Mouse (Mus musculus): Measurements from ENCODE around the gene Suz12. TPM values are rescaled to one million over a fixed set of nuclear protein-coding genes. Genes with fewer than 3 reads are reported as not detected.
"Not testable (repeated sequence)": the region's sequence is repeated elsewhere in the genome, so short reads cannot be mapped to it uniquely, and the experiment has no call there.

Gene Suz12
- total RNA-seq (2021): 10 to 100 TPM; 33.5 to 44.0 TPM
- long read RNA-seq, experiment 1, full-length matches to known transcripts: 22 of 23 reads
- long read RNA-seq, experiment 1, partial matches to known transcripts: 0 of 23 reads
- long read RNA-seq, experiment 1, other reads (novel, unspliced or antisense): 1 of 23 reads
- long read RNA-seq, experiment 2, full-length matches to known transcripts: 61 of 73 reads
- long read RNA-seq, experiment 2, partial matches to known transcripts: 8 of 73 reads
- long read RNA-seq, experiment 2, other reads (novel, unspliced or antisense): 4 of 73 reads

DNA sequence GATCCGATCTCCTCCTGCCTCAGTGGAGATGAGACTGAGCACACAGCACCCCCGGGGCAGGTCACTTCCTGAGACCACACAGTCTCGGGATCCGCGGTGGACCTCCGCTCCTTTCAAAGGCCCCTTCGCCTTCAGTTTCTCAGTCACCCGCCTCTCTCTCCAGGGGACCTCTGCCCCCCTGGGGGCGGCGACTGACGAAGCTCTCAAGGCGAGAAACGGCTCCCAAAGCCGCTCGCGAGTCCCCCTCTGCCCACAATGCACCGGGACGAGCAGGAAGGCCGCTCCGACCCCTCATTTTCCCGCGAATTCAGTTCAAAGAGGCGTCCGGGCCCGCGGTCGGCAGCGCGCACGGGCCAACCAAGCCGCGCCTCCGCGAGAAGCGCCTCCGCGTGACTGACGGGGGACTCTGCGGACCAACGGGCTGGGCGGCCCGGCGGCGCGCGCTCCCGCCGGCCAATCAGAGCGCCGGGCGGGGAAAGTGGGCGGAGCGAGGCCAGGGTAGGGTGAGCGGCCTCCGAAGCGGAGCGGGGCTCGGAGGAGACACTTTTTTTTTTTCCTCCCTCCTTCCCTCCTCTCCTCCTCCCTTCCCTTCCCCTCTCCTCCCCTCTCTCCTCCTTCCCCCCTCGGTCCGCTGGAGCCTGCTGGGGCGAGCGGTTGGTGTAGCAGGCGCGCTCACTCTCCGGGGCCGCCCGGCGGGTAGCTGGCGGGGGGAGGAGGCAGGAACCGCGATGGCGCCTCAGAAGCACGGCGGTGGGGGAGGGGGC, at the start of gene Suz12:
TSS of gene Suz12 (plus strand) at position 515 of the 764 bp plus-strand sequence.
- peak; percentile 92 to 93 for DNase-seq (ENCODE audit: low spot score in 2 of 2)

GRCm38 (mm10) chr11:79943136-79943535, 49.8 kb upstream of the Suz12 start:
- DNase-seq (ENCODE audit: low spot score in 2 of 2): no peak

GRCm38 (mm10) chr11:79943601-79944000, 49.3 kb upstream of the Suz12 start:
- DNase-seq (ENCODE audit: low spot score in 2 of 2): no peak

- no peak for DNase-seq (ENCODE audit: low spot score in 2 of 2)
Observed at GRCm38 (mm10) chr11:79947265-79947664, 45.6 kb upstream of the Suz12 start.

DNA sequence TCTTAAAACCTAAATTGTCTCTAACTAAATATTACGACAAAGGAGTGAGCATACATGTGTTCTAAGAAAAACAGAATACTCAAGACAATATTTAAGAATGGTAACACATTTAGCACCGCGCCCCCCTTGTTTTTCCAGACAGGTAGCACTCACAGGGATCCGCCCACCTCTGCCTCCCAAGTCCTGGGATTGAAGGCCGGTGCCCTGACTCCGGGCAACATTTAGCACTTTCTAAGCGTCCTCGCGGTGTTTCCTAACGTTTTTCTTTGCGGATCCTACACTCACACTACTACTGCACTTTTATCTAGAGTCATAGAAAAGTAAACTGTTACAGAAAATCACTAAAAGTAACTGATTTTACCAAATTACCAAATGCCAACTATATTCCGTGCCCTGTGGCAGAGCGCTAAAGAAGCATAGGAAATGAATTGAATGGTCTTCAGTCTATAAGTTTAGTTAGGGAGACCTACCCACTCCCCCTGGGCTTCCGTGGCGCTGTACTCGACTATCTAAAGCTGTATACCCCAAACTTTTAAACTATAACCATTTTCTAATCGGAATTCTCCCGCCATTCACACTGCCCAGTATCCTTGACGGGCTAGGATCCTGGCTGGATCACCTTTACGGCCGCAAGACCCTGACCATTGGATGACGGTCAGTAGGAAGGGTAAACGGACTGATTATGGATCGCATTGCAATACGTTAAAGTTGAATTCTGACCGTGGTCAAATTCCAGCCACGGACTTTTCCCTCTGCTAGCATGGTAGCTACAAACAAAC, 31.4 kb upstream of the Suz12 start:
- DNase-seq (ENCODE audit: low spot score in 2 of 2): no peak

- DNase-seq (ENCODE audit: low spot score in 2 of 2): peak; percentile 97 to 99
Observed at GRCm38 (mm10) chr11:79962125-79962876, 30.6 kb upstream of the Suz12 start, which contains the start of gene Utp6. Gene Utp6 (minus strand): TSS chr11:79962390.

- DNase-seq (ENCODE audit: low spot score in 2 of 2): no peak
Observed at GRCm38 (mm10) chr11:79962877-79963183, 30.1 kb upstream of the Suz12 start.

- no peak for DNase-seq (ENCODE audit: low spot score in 2 of 2)
Observed at GRCm38 (mm10) chr11:79963212-79963974, 29.5 kb upstream of the Suz12 start.

DNA sequence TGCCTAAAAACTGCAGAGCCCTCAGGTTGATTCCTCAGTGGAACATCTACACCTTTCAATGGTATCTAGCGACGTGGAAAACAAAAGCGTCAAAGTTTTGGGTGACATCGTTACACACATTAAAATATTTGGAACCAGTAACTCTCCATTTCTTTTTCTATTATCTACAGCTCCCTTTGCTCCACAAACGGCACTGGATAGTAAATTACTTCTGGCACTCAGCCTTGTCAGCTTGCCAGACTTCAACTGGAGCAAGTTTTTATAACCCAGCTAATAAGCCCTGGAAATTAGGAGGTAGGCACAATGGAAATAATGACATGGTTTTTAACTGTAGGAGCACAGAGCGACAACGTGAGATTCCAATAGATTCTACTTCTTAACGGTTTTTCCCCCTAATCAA, 27.0 kb upstream of the Suz12 start:
- DNase-seq (ENCODE audit: low spot score in 2 of 2): peak; percentile 31 to 44

DNA sequence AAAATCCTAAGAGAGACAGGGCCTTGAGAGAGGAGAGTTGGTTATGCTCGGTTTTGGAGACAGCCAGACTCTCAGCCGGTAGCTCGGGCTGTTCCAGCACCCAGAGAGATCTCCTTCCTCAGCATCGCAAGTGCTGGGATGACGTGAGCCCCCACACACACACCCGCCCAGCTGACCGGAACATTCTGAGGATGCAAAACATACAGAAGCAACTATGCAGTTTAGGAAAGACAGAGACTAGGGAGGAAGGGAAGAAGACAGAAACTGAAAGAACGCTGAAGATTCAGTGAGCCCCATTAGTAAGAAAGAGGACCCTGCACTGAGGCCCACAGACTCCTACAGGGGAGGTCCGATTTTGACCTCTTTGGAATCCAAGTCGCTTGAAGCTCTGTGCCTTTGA, 25.2 kb upstream of the Suz12 start:
- DNase-seq (ENCODE audit: low spot score in 2 of 2): no peak

DNA sequence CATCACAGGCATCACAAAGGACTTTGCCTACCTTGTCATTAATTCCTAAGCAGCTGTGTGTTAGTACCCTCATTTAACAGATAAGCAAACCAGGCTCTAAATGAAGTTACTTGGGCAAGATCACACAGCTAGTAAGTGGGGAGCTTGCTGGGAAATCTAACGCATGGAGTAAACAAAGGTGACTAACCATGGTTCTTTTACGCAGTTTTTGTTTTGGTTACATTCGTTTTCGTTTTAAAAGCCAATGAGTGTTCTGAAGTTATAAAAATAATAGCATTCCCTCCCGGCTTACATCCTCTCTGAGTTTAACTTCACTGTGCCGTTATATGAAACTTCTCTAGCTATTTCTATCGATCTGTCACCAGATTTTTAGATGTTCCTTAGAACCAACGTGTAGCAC, 19.8 kb upstream of the Suz12 start:
- no peak for DNase-seq (ENCODE audit: low spot score in 2 of 2)

DNA sequence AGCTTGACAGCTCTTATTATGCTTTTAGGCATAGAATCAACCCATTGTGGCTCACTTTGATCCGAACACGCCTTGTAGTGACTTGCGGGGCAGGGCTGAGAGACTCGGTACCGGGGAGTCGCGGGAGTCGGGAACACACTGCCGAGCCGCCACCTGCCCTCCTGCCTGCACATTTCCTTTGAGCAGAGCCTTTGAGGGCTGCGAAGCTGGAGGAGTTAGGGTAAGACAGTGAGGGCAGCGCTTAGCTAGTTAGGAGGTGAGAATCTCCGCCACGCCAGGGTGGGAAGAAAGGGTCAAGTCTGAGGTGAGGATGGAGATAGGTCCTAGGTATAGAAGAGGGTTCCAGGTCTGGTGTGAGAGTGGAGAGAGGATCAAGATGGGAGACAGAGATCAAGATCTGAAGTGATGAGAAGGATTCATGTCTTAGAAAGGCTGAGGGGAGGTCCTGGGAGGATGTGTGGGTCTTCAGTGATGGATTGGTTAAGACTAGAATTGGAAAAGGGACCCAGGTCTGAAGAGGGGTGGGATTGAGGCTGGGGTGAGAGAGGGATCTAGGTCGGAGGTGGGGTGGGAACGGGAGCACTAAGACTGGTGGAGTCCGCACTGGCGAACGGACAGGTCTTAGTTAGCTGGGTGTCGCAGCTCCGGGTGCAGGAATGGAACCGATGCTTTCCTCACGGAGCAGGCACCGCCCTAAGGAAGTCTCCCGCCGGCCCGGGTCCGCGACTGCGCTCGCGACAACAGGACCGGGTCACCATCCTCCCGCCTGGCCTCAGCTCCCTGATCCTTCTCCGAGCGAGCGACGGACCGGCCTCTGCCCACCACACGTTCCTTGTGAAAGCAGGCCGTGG, 19.1 kb upstream of the Suz12 start:
- peak in 1 of 2 experiments; percentile 32 for DNase-seq (ENCODE audit: low spot score in 2 of 2)

GRCm38 (mm10) chr11:79975377-79975776, 17.5 kb upstream of the Suz12 start:
- DNase-seq (ENCODE audit: low spot score in 2 of 2): no peak

- DNase-seq (ENCODE audit: low spot score in 2 of 2): no peak
Observed at GRCm38 (mm10) chr11:79976222-79976621, 16.7 kb upstream of the Suz12 start.

DNA sequence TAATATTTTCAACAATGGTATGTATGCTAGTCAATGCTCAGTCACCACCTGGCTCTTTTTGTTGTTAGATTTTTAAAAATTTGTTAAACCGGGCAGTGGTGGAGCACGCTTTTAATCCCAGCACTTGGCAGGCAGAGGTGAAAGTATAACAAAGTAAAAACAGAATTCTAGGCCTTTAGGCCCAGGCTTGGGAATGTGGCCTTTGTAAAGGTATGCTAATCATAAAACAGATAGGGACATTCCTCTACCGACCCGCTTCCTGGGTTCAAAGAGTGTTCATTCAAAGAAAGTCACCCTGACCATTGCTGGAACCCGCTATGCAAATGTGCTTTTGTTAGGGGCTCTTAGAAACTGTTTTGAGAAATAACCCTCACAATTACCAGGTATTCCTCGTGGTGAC, 16.3 kb upstream of the Suz12 start:
- not testable (repeated sequence) for DNase-seq (ENCODE audit: low spot score in 2 of 2)

GRCm38 (mm10) chr11:79977061-79977460, 15.8 kb upstream of the Suz12 start:
- DNase-seq (ENCODE audit: low spot score in 2 of 2): not testable (repeated sequence)

- not testable (repeated sequence) for DNase-seq (ENCODE audit: low spot score in 2 of 2)
Observed at GRCm38 (mm10) chr11:79977747-79978146, 15.2 kb upstream of the Suz12 start.

- no peak for DNase-seq (ENCODE audit: low spot score in 2 of 2)
Observed at GRCm38 (mm10) chr11:79986886-79987285, 6.0 kb upstream of the Suz12 start.

GRCm38 (mm10) chr11:79987896-79988295, 5.0 kb upstream of the Suz12 start:
- peak in 1 of 2 experiments; percentile 6 for DNase-seq (ENCODE audit: low spot score in 2 of 2)
